Mouse (Mus musculus) intestine, embryonic 15.5 days (tissue): ENCODE results near the gene Smok3c. TPM values are rescaled to one million over a fixed set of nuclear protein-coding genes. Genes with fewer than 3 reads are reported as not detected.
A peak's percentile ranks its signal among the peaks of the same experiment; 100 is the strongest.
"Not testable (repeated sequence)": the region's sequence is repeated elsewhere in the genome, so short reads cannot be mapped to it uniquely, and the experiment has no call there.

Experiments
- ATAC-seq: fragments of 200-750 bp; cut with Nextera tagmentation; 2 replicates; pipeline ENCODE4 v1.8.0; 2017; ENCODE audit warnings: moderate TSS enrichment, moderate library complexity
- H3K27ac ChIP-seq: fragments of 300-500 bp; sonication (generic); 2 replicates; pipeline ENCODE4 v1.5.1; 2015; ENCODE audit warnings: mild to moderate bottlenecking, inconsistent platforms
- H3K27me3 ChIP-seq: fragments of 300-500 bp; sonication (generic); replicated peaks from 2 replicates; pipeline ENCODE4 v1.6.1; 2015; ENCODE audit warnings: inconsistent platforms
- H3K36me3 ChIP-seq: fragments of 300-500 bp; sonication (generic); 2 replicates; pipeline ENCODE4 v1.6.1; 2015; ENCODE audit warnings: inconsistent platforms
- H3K4me1 ChIP-seq: fragments of 300-500 bp; sonication (generic); replicated peaks from 2 replicates; pipeline ENCODE4 v1.6.1; 2015; ENCODE audit warnings: inconsistent platforms
- H3K4me2 ChIP-seq: fragments of 300-500 bp; sonication (generic); replicated peaks from 2 replicates; pipeline ENCODE4 v1.6.1; 2015; ENCODE audit warnings: mild to moderate bottlenecking, inconsistent platforms
- H3K4me3 ChIP-seq: fragments of 300-500 bp; sonication (generic); replicated peaks from 2 replicates; pipeline ENCODE4 v1.5.1; 2015; ENCODE audit warnings: inconsistent platforms
- H3K9ac ChIP-seq: fragments of 300-500 bp; sonication (generic); 2 replicates; pipeline ENCODE4 v1.6.1; 2015; ENCODE audit warnings: inconsistent platforms
- H3K9me3 ChIP-seq: fragments of 300-500 bp; sonication (generic); 2 replicates; pipeline ENCODE4 v1.6.1; 2016; ENCODE audit warnings: inconsistent platforms
- WGBS: fragments of 180-500 bp; shearing (Covaris S2); methylation state at CpG from one replicate; pipeline ENCODE4 v1.1.7; 2015; 5-methylcytosine and 5-hydroxymethylcytosine counted together
- polyA plus RNA-seq: library from polyadenylated mRNA; unstranded; fragments of >200 nt; fragmentation: Nextera tagmentation; extraction: Ambion mirVana; gene quantifications from 2 replicates; pipeline ENCODE4 v1.2.1, GENCODE M21; 2015

The Smok3c gene
- not detected in 2 replicates for polyA plus RNA-seq

DNA sequence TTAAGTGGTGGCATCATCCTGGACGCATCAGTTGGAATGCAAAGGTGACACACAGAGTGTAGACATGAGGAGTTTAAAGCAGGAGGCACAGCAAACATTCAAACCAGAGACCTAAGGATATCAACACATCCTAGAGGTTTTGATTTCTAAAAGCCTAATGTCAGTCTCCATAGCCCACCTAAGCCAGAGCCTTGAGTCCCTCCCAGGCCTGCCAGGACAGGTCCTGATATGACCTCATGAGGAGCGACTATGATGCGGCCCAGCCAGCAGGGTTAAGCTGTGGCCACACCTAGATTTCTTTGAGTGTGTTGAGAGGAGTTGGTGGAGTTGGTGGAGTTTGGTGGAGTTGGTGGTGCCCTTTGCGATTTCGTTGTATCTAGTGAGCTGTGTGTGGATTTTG, at the start of gene Smok3c:
TSS of gene Smok3c (plus strand) at position 301 of the 400 bp plus-strand sequence.
- not testable (repeated sequence) for H3K9me3 ChIP-seq, H3K4me1 ChIP-seq, H3K36me3 ChIP-seq, H3K9ac ChIP-seq, H3K27me3 ChIP-seq, H3K4me3 ChIP-seq, H3K4me2 ChIP-seq, ATAC-seq, H3K27ac ChIP-seq
- no CpG with 5 or more reads among the region's 5 CpGs for WGBS

DNA sequence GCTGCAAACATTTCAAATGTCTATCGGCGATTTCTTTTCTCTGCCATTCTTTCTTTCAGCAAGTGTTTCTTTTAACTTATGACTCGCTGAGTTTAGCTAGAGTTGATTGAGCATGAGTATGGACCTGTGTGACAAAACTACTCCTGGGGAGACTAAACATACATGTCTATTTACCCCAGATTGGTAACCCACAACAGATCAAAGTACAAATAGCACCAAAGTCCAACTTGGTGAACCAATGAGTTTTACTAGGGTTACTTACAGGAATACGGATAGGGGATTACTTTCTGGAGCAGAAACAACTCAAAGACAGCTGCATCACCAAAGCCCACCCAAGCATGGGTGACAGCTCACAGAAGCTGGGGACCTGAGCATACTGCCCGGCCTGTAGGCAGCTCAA, 43.6 kb upstream of the Smok3c start:
- no peak overlapping the region for H3K9ac ChIP-seq
- H3K4me1 ChIP-seq: no peaks in the 10 kb centered on the region
- H3K4me2 ChIP-seq: no peak overlapping the region
- H3K4me3 ChIP-seq: no peak overlapping the region
- no peaks in the 10 kb centered on the region for H3K36me3 ChIP-seq
- 92% methylated on average over 5 of the region's 5 CpGs for WGBS
- H3K27me3 ChIP-seq: no peaks in the 10 kb centered on the region
- H3K27ac ChIP-seq: no peak overlapping the region
- no peak for ATAC-seq
- H3K9me3 ChIP-seq: no peaks in the 10 kb centered on the region

DNA sequence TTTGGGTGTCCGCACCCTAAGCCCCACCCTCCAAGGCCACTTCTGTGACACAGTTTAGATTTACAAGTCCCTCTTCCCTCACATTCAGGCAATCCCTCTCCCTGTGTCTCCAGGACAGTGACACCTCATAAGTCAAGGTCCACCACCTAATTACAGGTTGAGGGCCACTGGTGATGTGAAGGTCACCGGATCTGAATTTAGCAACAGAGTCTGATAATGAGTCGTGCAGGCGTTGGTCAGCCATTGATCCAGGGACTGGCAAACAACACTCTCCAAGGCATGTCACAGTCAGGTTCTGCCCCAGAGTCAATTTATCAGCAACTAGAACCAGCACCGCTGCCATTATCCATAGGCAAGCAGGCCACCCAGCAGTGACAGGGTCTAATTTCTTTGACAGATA, 40.6 kb upstream of the Smok3c start:
- H3K27me3 ChIP-seq: no peaks in the 10 kb centered on the region
- H3K9ac ChIP-seq: no peak overlapping the region
- no peaks in the 10 kb centered on the region for H3K36me3 ChIP-seq
- no peak for ATAC-seq
- no peaks in the 10 kb centered on the region for H3K9me3 ChIP-seq
- no peak overlapping the region for H3K4me2 ChIP-seq
- no peak overlapping the region for H3K27ac ChIP-seq
- H3K4me3 ChIP-seq: no peak overlapping the region
- WGBS: 84% methylated on average over 5 of the region's 5 CpGs
- no peaks in the 10 kb centered on the region for H3K4me1 ChIP-seq

DNA sequence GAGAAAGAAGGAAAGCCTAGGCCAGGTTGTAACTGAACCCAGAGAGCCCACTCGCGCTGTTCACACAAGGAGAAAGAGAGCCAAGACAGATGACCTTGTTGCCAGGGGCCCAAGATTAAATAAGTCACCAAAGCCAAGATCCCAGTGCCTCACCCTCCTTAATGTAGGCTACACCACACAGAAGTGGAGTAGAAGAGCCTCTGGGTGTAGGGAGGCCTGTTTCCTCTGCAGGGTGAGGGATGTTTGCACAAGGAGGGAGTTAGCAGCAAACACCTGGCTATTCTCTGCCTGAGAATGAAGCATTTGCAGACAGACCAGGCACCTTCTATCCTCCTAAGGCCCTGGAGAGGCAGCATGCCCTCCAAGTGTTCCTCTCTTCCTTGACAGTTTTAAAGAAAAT, 36.5 kb upstream of the Smok3c start:
- no peaks in the 10 kb centered on the region for H3K4me1 ChIP-seq
- no peak overlapping the region for H3K4me2 ChIP-seq
- H3K4me3 ChIP-seq: no peak overlapping the region
- no peak overlapping the region for H3K9ac ChIP-seq
- no peaks in the 10 kb centered on the region for H3K36me3 ChIP-seq
- no peak overlapping the region for H3K27ac ChIP-seq
- WGBS: 69% methylated on average over 2 of the region's 2 CpGs
- H3K27me3 ChIP-seq: no peaks in the 10 kb centered on the region
- peak; percentile 81 for ATAC-seq
- no peaks in the 10 kb centered on the region for H3K9me3 ChIP-seq

GRCm38 (mm10) chr5:138016997-138017396, 36.0 kb upstream of the Smok3c start:
- Histone ChIP-seq H3K4me2 (no peak overlapping the region), H3K4me1 (no peaks in the 10 kb centered on the region), H3K36me3 (no peaks in the 10 kb centered on the region), H3K27ac (no peak overlapping the region), H3K9me3 (no peaks in the 10 kb centered on the region), H3K9ac (no peak overlapping the region), H3K4me3 (no peak overlapping the region), H3K27me3 (no peaks in the 10 kb centered on the region)
- ATAC-seq: no peak

DNA sequence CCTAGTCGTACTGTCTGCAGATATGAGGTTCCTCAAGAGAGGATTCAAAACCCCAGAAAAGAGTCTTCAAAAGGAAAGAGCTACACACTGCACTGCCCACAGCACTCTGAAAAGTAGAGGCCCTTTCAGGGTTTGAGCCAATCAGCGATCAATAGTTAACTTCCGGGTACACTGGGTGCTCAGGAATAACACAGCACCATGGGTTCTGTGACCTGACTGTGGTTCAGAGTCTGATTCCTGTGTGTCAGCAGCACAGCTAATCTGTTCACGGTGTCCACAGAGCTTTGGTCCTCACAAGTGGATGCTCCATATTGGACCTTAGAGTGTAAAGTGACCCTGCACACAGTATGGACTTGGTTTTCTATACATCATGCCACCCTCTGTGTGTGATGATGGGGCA, 33.4 kb upstream of the Smok3c start:
- not testable (repeated sequence) for H3K4me1 ChIP-seq, H3K4me2 ChIP-seq, H3K4me3 ChIP-seq, H3K36me3 ChIP-seq, ATAC-seq, H3K9me3 ChIP-seq, H3K27me3 ChIP-seq, H3K27ac ChIP-seq, H3K9ac ChIP-seq
- 86% methylated on average over 4 of the region's 4 CpGs for WGBS

GRCm38 (mm10) chr5:138020961-138021479, 32.0 kb upstream of the Smok3c start, which contains the start of the genes Smok3a and Smok3b:
Gene Smok3a (plus strand): TSS chr5:138021261.
Gene Smok3b (plus strand): TSS chr5:138021429.
- not testable (repeated sequence) for ATAC-seq, H3K4me1 ChIP-seq, H3K9ac ChIP-seq, H3K27ac ChIP-seq, H3K4me3 ChIP-seq, H3K36me3 ChIP-seq, H3K4me2 ChIP-seq, H3K9me3 ChIP-seq, H3K27me3 ChIP-seq
- WGBS: 85% methylated on average over 5 of the region's 7 CpGs

DNA sequence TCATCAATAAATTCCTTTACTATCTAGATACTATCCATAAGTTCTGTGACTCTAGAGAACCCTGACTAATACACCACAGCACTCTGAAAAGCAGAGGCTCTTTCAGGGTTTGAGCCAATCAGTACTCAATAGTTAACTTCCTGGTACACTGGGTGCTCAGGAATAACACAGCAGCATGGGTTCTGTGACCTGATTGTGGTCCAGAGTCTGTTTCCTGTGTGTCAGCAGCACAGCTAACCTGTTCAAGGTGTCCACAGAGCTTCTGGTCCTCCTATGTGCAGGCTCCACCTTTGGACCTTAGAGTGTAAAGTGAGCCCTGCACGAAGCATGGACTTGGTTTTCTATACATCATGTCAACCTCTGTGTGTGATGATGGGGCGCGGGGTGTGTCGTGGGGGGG, 20.8 kb downstream of the Smok3c start:
- no peak for ATAC-seq
- Histone ChIP-seq H3K9me3 (no peaks in the 10 kb centered on the region), H3K4me1 (no peaks in the 10 kb centered on the region), H3K27ac (no peak overlapping the region), H3K9ac (no peak overlapping the region), H3K4me2 (no peak overlapping the region), H3K4me3 (no peak overlapping the region), H3K27me3 (no peaks in the 10 kb centered on the region), H3K36me3 (no peaks in the 10 kb centered on the region)
- 91% methylated on average over 4 of the region's 4 CpGs for WGBS

DNA sequence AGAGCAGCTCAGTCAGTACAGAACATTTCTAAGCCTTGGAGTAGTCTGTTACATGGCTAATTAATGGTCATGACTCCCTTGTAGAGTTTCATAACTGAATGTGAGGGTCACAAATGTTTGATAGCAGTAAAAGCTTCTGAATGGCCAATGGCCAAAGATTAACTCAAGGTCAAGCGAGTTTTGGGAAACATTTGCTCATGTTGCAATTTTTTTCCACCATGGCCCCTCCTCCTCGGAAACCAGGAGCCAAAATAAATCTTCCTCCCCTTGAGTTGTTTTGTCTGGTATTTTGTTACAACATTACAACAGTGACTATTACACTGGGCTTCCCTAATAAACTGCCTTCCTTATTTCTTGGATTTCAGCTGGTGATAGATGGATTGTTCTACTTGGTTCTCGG, 22.7 kb downstream of the Smok3c start:
- ATAC-seq: no peak
- Histone ChIP-seq H3K27ac (no peak overlapping the region), H3K4me2 (no peak overlapping the region), H3K27me3 (no peaks in the 10 kb centered on the region), H3K4me3 (no peak overlapping the region), H3K9me3 (no peaks in the 10 kb centered on the region), H3K9ac (no peak overlapping the region), H3K4me1 (no peaks in the 10 kb centered on the region), H3K36me3 (no peaks in the 10 kb centered on the region)
- 69% methylated on average over 3 of the region's 3 CpGs for WGBS

GRCm38 (mm10) chr5:138076148-138076547, 23.2 kb downstream of the Smok3c start:
- ATAC-seq: no peak
- H3K4me3 ChIP-seq: no peak overlapping the region
- WGBS: 60% methylated on average over 2 of the region's 2 CpGs
- no peaks in the 10 kb centered on the region for H3K4me1 ChIP-seq
- no peak overlapping the region for H3K9ac ChIP-seq
- no peaks in the 10 kb centered on the region for H3K27me3 ChIP-seq
- no peaks in the 10 kb centered on the region for H3K9me3 ChIP-seq
- no peaks in the 10 kb centered on the region for H3K36me3 ChIP-seq
- no peak overlapping the region for H3K4me2 ChIP-seq
- H3K27ac ChIP-seq: no peak overlapping the region

DNA sequence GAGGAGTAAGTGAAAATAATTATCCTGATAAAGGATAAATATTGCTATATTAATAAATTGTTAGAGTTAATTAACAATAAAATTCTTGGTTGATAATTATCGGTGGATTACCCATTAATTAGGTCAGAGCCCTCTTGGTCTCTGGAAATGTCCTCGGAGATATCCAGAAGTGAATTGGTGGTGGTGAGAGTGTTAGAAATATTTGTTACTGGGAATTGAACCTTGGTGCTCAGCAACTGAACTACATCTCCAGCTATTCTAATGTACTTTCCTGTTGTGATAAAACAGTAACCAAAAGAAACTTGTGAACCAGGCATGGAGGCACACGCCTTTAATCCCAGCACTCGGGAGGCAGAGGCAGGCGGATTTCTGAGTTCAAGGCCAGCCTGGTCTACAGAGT, 27.5 kb downstream of the Smok3c start:
- Histone ChIP-seq H3K9ac (no peak overlapping the region), H3K27ac (no peak overlapping the region), H3K4me2 (no peak overlapping the region), H3K9me3 (no peaks in the 10 kb centered on the region), H3K4me3 (no peak overlapping the region), H3K36me3 (no peaks in the 10 kb centered on the region), H3K27me3 (no peaks in the 10 kb centered on the region), H3K4me1 (no peaks in the 10 kb centered on the region)
- no peak for ATAC-seq
- 88% methylated on average over 5 of the region's 5 CpGs for WGBS

DNA sequence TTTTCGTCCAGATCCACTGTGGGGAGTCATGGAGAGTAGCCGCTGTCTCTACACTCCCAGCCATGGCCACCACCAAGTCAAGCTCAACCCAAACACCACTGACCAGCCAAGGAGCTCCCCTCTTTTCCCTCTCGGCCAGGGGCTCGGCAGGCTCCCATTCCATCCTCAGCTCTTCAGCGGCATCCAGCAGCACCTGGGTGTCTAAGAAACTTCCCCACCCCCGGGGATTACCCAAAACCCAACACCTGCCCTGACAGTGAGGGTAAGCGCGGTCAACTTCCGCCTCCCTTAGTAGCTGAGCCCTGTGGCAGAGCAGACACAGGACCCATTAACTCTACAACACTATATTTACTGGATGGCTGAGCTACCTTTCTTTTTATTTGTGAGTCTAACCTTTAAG, 28.5 kb downstream of the Smok3c start:
- Histone ChIP-seq H3K27me3 (no peaks in the 10 kb centered on the region), H3K9ac (no peak overlapping the region), H3K4me1 (no peaks in the 10 kb centered on the region), H3K4me3 (no peak overlapping the region), H3K36me3 (no peaks in the 10 kb centered on the region), H3K4me2 (no peak overlapping the region), H3K9me3 (no peaks in the 10 kb centered on the region), H3K27ac (no peak overlapping the region)
- WGBS: 84% methylated on average over 9 of the region's 9 CpGs
- no peak for ATAC-seq

- H3K4me1 ChIP-seq: no peaks in the 10 kb centered on the region
- H3K4me2 ChIP-seq: no peak overlapping the region
- H3K36me3 ChIP-seq: no peaks in the 10 kb centered on the region
- H3K4me3 ChIP-seq: no peak overlapping the region
- WGBS: 50% methylated on average over 2 of the region's 2 CpGs
- no peak for ATAC-seq
- H3K9me3 ChIP-seq: no peaks in the 10 kb centered on the region
- no peak overlapping the region for H3K9ac ChIP-seq
- no peak overlapping the region for H3K27ac ChIP-seq
- H3K27me3 ChIP-seq: no peaks in the 10 kb centered on the region
Observed at GRCm38 (mm10) chr5:138083318-138083900, 30.4 kb downstream of the Smok3c start.
